Mouse (Mus musculus): ENCODE measurements at regions not wholly inside any gene's neighbourhood (a gene's known extent, or its start where the extent isn't known, plus 50 kb on each side); places are given as distances from the start of the nearest gene placed in this dataset.

- no peak for ATAC-seq
Observed at GRCm38 (mm10) chr16:71197523-71197922, 883.8 kb downstream of the Gbe1 start.

GRCm38 (mm10) chr16:71208806-71209205 lies 895.1 kb downstream of the Gbe1 start:
- no peaks in the 10 kb centered on the region for H3K4me1 ChIP-seq (ENCODE audit: insufficient read depth, low read length)
- no peak overlapping the region for H3K4me2 ChIP-seq (ENCODE audit: low read depth, low read length)
- no peak for ATAC-seq
- peak; percentile 84 for DNase-seq (ENCODE audit: low spot score)
- no peak overlapping the region for H3K4me3 ChIP-seq (ENCODE audit: low read length)
- H3K9me3 ChIP-seq (ENCODE audit: low read length), result no peaks in the 10 kb centered on the region
- 41% methylated on average over 7 of the region's 7 CpGs for WGBS
- no peak overlapping the region for H3K9ac ChIP-seq (replicated peaks; ENCODE audit: low read length)
- no peaks in the 10 kb centered on the region for H3K36me3 ChIP-seq (ENCODE audit: insufficient read depth, low read length)
- H3K27me3 ChIP-seq (ENCODE audit: insufficient read depth, low read length), result no peaks in the 10 kb centered on the region
- TF ChIP-seq CTCF (IDR thresholded peaks at IDR 0.05; ENCODE audit: low read depth), result peak; percentile 71
- H3K27ac ChIP-seq, result no peak overlapping the region

More at GRCm38 (mm10) chr16:71197523-71197922, 883.8 kb downstream of the Gbe1 start:
- peak; percentile 62 for TF ChIP-seq CTCF (IDR thresholded peaks at IDR 0.05; ENCODE audit: low read depth)
- Histone ChIP-seq H3K4me2 (ENCODE audit: low read depth, low read length) (no peak overlapping the region), H3K4me3 (ENCODE audit: low read length) (no peak overlapping the region), H3K36me3 (ENCODE audit: insufficient read depth, low read length) (no peaks in the 10 kb centered on the region), H3K27ac (no peak overlapping the region), H3K9ac (replicated peaks; ENCODE audit: low read length) (no peak overlapping the region), H3K9me3 (ENCODE audit: low read length) (no peaks in the 10 kb centered on the region), H3K4me1 (ENCODE audit: insufficient read depth, low read length) (no peaks in the 10 kb centered on the region), H3K27me3 (ENCODE audit: insufficient read depth, low read length) (no peaks in the 10 kb centered on the region)
- DNase-seq (ENCODE audit: low spot score), result peak; percentile 58
- 64% methylated on average over 2 of the region's 2 CpGs for WGBS

DNA sequence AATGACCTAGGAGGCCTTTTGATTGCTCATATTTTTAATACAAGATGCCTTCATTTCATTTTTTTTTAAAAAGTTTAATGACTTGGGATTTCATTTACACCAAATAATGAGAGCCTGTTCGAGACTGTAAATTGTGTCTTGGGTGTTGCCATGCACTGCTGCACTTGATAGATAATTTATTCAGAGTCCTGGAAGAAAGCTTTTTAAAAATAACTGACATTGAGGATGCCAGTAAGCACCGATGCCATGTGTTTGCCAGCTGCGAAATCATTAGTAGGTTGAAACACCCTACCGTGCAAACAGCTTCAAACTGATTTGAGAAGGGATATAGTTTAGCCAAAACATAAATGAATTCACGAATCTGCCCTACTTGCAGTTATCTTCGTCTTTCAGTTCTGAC lies 910.7 kb downstream of the Gbe1 start:
- Histone ChIP-seq H3K27ac (no peak overlapping the region), H3K9ac (replicated peaks; ENCODE audit: low read length) (no peak overlapping the region), H3K4me2 (ENCODE audit: low read depth, low read length) (no peak overlapping the region), H3K36me3 (ENCODE audit: insufficient read depth, low read length) (no peaks in the 10 kb centered on the region), H3K9me3 (ENCODE audit: low read length) (no peaks in the 10 kb centered on the region), H3K4me1 (ENCODE audit: insufficient read depth, low read length) (no peaks in the 10 kb centered on the region), H3K4me3 (ENCODE audit: low read length) (no peak overlapping the region), H3K27me3 (ENCODE audit: insufficient read depth, low read length) (no peaks in the 10 kb centered on the region)
- WGBS, result 27% methylated on average over 6 of the region's 6 CpGs
- no peak for TF ChIP-seq CTCF (IDR thresholded peaks at IDR 0.05; ENCODE audit: low read depth)
- DNase-seq (ENCODE audit: low spot score), result peak; percentile 7
- no peak for ATAC-seq

- Histone ChIP-seq H3K4me1 (ENCODE audit: insufficient read depth, low read length) (no peaks in the 10 kb centered on the region), H3K27ac (no peak overlapping the region), H3K4me3 (ENCODE audit: low read length) (no peak overlapping the region), H3K36me3 (ENCODE audit: insufficient read depth, low read length) (no peaks in the 10 kb centered on the region), H3K9ac (replicated peaks; ENCODE audit: low read length) (no peak overlapping the region), H3K9me3 (ENCODE audit: low read length) (no peaks in the 10 kb centered on the region), H3K27me3 (ENCODE audit: insufficient read depth, low read length) (no peaks in the 10 kb centered on the region), H3K4me2 (ENCODE audit: low read depth, low read length) (no peak overlapping the region)
- 69% methylated on average over 5 of the region's 5 CpGs for WGBS
- ATAC-seq (no peak), DNase-seq (ENCODE audit: low spot score) (no peak)
- TF ChIP-seq CTCF (IDR thresholded peaks at IDR 0.05; ENCODE audit: low read depth), result no peak
Observed at GRCm38 (mm10) chr16:71230104-71230653, 916.4 kb downstream of the Gbe1 start.

- ATAC-seq (no peak), DNase-seq (ENCODE audit: low spot score) (peak; percentile 2)
- H3K27me3 ChIP-seq (ENCODE audit: insufficient read depth, low read length), result no peaks in the 10 kb centered on the region
- H3K4me3 ChIP-seq (ENCODE audit: low read length), result no peak overlapping the region
- no peak for TF ChIP-seq CTCF (IDR thresholded peaks at IDR 0.05; ENCODE audit: low read depth)
- H3K36me3 ChIP-seq (ENCODE audit: insufficient read depth, low read length), result no peaks in the 10 kb centered on the region
- no peak overlapping the region for H3K9ac ChIP-seq (replicated peaks; ENCODE audit: low read length)
- no peak overlapping the region for H3K27ac ChIP-seq
- no peaks in the 10 kb centered on the region for H3K4me1 ChIP-seq (ENCODE audit: insufficient read depth, low read length)
- H3K9me3 ChIP-seq (ENCODE audit: low read length), result no peaks in the 10 kb centered on the region
- H3K4me2 ChIP-seq (ENCODE audit: low read depth, low read length), result no peak overlapping the region
Observed at GRCm38 (mm10) chr16:71243065-71243464, 929.3 kb downstream of the Gbe1 start.

DNA sequence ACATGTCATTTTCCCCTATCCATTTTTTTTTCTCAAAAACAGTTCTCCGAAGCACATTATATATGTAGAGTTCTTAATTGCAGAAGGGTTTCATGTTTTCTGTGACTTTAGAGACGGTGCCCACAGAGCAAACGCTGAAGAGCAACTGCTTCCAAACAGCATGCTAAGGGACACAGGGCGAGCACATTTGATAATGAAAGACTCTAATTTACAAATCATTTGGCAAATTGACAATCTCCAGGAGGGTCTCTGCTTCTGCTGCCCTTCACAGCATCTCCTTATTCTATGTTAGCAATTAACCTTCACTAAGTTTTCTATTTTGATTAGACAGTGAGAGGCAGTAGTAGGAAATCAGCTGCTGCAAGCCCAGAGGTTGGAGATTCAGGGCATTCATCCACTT lies 929.7 kb downstream of the Gbe1 start:
- ATAC-seq (no peak), DNase-seq (ENCODE audit: low spot score) (peak; percentile 28)
- H3K4me1 ChIP-seq (ENCODE audit: insufficient read depth, low read length), result no peaks in the 10 kb centered on the region
- H3K9ac ChIP-seq (replicated peaks; ENCODE audit: low read length), result no peak overlapping the region
- H3K36me3 ChIP-seq (ENCODE audit: insufficient read depth, low read length), result no peaks in the 10 kb centered on the region
- H3K9me3 ChIP-seq (ENCODE audit: low read length), result no peaks in the 10 kb centered on the region
- no peak overlapping the region for H3K4me2 ChIP-seq (ENCODE audit: low read depth, low read length)
- H3K27ac ChIP-seq, result no peak overlapping the region
- TF ChIP-seq CTCF (IDR thresholded peaks at IDR 0.05; ENCODE audit: low read depth), result no peak
- no peak overlapping the region for H3K4me3 ChIP-seq (ENCODE audit: low read length)
- 52% methylated on average over 4 of the region's 4 CpGs for WGBS
- no peaks in the 10 kb centered on the region for H3K27me3 ChIP-seq (ENCODE audit: insufficient read depth, low read length)

- H3K4me3 ChIP-seq (ENCODE audit: low read length), result no peak overlapping the region
- ATAC-seq, result peak; percentile 66; the same call in 1 of the 2 replicates
Observed at GRCm38 (mm10) chr16:71247516-71248139, 933.9 kb downstream of the Gbe1 start.

More at GRCm38 (mm10) chr16:71247516-71248139, 933.9 kb downstream of the Gbe1 start:
- H3K36me3 ChIP-seq (ENCODE audit: insufficient read depth, low read length), result no peaks in the 10 kb centered on the region
- no peaks in the 10 kb centered on the region for H3K27me3 ChIP-seq (ENCODE audit: insufficient read depth, low read length)
- WGBS, result 35% methylated on average over 9 of the region's 9 CpGs
- H3K4me2 ChIP-seq (ENCODE audit: low read depth, low read length), result no peak overlapping the region
- TF ChIP-seq CTCF (IDR thresholded peaks at IDR 0.05; ENCODE audit: low read depth), result peak; percentile 75
- no peaks in the 10 kb centered on the region for H3K9me3 ChIP-seq (ENCODE audit: low read length)
- no peak overlapping the region for H3K9ac ChIP-seq (replicated peaks; ENCODE audit: low read length)
- peak; percentile 93 for DNase-seq (ENCODE audit: low spot score)
- H3K4me1 ChIP-seq (ENCODE audit: insufficient read depth, low read length), result no peaks in the 10 kb centered on the region
- H3K27ac ChIP-seq, result no peak overlapping the region

Data from hindbrain, postnatal 0 days (tissue).